14 mouse cellular contexts compared by ENCODE assay signal in the genomic region with DNA sequence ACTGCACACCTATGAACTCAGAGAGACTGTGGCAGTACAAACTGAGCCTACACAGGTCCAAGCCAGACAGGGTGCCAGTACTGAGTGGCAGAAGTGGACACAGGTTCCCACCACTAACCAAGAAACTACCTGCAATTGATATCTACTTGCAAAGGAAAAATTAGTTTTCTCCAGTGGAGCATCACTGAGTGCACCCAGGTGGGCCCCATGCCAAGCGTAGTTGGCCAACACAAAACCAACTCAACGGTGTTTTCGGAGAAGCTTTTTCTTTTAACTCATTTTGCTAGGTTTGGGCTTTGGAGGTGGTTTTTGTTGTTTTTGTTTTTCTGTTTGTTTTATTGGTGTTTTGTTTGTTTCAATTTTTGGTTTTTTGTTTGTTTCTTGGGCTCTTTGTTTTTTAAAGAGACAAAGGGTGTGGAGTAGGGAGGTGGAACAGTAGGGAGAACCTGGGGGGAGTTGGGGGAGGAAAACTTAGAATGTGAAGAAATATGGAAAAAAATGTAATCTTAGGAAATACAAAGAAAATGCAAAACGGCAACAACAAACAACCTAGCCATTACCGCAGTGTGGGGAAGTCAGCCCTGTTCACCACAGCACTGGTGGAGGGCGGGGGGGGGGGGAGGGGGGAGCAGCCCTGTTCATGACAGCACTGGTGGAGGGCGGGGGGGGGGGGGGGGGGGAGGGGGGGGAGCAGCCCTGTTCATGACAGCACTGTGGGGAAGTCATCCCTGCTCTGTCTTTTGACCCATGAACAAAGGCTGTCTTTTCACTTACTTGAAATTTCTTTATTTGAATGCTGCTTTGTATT.
DNase-seq lines count a peak whose midpoint lies in the region; ATAC-seq and TF ChIP-seq lines count a peak whose summit lies in the region.
"Had no signal": no experiment of that assay in that cellular context is flagged by ENCODE, and none has a peak within 500 bp of the region (broad histone marks: within the 10 kb centered on the region; RNA-seq: fewer than 3 reads in every experiment).

No protein-coding gene starts in this region.

- TF ChIP-seq POLR2A in spleen, adult 2 months (IDR thresholded peaks at IDR 0.05; ENCODE audit: low read depth, low read length): no peak

- peak; percentile 10; the same call in 1 of the 2 replicates for ATAC-seq in megakaryocyte progenitor cell, adult 5-6 weeks (replicated peaks; ENCODE audit: poor library complexity)
- ATAC-seq: forebrain, embryonic 15.5 days; intestine, embryonic 16.5 days had no signal

- TF ChIP-seq CTCF in spleen, adult 2 months (IDR thresholded peaks at IDR 0.05; ENCODE audit: extremely low read depth, insufficient read depth, insufficient read length, insufficient replicate concordance): no peak
- no peak for TF ChIP-seq CTCF in left cerebral cortex, adult 2 months (IDR thresholded peaks at IDR 0.05)

- H3K4me1 ChIP-seq in spleen, adult 2 months (ENCODE audit: control insufficient read depth, insufficient read depth, insufficient read length): peaks cover 21% of the 10 kb centered on the region; the same call in 1 of the 2 replicates

- H3K27ac ChIP-seq in spleen, adult 2 months (ENCODE audit: insufficient read depth, low read length): peak overlapping the region; percentile 65
- no peak overlapping the region for H3K27ac ChIP-seq in left cerebral cortex, adult 2 months
- H3K27ac ChIP-seq: forebrain, embryonic 15.5 days; hindbrain, embryonic 10.5 days had no signal

- H3K27me3 ChIP-seq in spleen, adult 2 months (ENCODE audit: control insufficient read depth, insufficient read depth, low read length): no peaks in the 10 kb centered on the region
- H3K27me3 ChIP-seq: forebrain, embryonic 15.5 days; heart, embryonic 12.5 days had no signal

- 35% methylated on average over 5 of the region's 7 CpGs for WGBS in spleen, adult 2 months

- intact Hi-C loops in left cerebral cortex, adult 2 months (cut with DNase I): loop anchor here (5.0 kb wide), 1 partner anchor 176 kb away; the partner anchor contains the start of gene Shld1

- no peaks in the 10 kb centered on the region for H3K36me3 ChIP-seq in spleen, adult 2 months (ENCODE audit: control insufficient read depth, insufficient read depth, low read length)
- H3K36me3 ChIP-seq: forebrain, embryonic 15.5 days; heart, embryonic 12.5 days; hindbrain, embryonic 10.5 days; liver, embryonic 15.5 days had no signal

- no peak overlapping the region for H3K4me3 ChIP-seq in spleen, adult 2 months (ENCODE audit: extremely low read depth, insufficient read depth, insufficient read length)
- no peak overlapping the region for H3K4me3 ChIP-seq in left cerebral cortex, adult 2 months
- H3K4me3 ChIP-seq: forebrain, embryonic 15.5 days; heart, embryonic 12.5 days; hindbrain, embryonic 10.5 days; liver, embryonic 15.5 days had no signal

- DNase-seq in spleen, adult 2 months (ENCODE audit: low read depth in 1 of 2, low spot score in 2 of 2): no peak
- DNase-seq in spleen, postnatal 14 days (ENCODE audit: low spot score in 2 of 2): no peak
- peak; percentile 51 to 54 for DNase-seq in cerebellum, postnatal 14 days
- DNase-seq in left cerebral cortex, adult 2 months (ENCODE audit: extremely low spot score in 1 of 2, low spot score in 2 of 2): no peak
- DNase-seq in spleen, adult 12 weeks (ENCODE audit: low spot score): no peak
- DNase-seq in urinary bladder, postnatal 14 days (ENCODE audit: low spot score): no peak
- DNase-seq: kidney, postnatal 4 days; spleen, adult 18-20 months had no signal

Comparison
In these comparisons a context has a peak if more than half of its experiments do, and no peak if none do; other contexts are left out.
1. DNase-seq: peak in cerebellum, postnatal 14 days (2 of 2); none in spleen, adult 2 months (0 of 2), spleen, postnatal 14 days (0 of 2), left cerebral cortex, adult 2 months (0 of 2), spleen, adult 12 weeks (single experiment) and urinary bladder, postnatal 14 days (single experiment).